Mouse (Mus musculus): ENCODE data around the gene Mosmo. TPM values are rescaled to one million over a fixed set of nuclear protein-coding genes. Genes with fewer than 3 reads are reported as not detected.

The Mosmo gene
- polyA plus RNA-seq (2015; fragmentation: Nextera tagmentation; extraction: Ambion mirVana) = 13.8 and 17.6 TPM in 2 replicates

DNA sequence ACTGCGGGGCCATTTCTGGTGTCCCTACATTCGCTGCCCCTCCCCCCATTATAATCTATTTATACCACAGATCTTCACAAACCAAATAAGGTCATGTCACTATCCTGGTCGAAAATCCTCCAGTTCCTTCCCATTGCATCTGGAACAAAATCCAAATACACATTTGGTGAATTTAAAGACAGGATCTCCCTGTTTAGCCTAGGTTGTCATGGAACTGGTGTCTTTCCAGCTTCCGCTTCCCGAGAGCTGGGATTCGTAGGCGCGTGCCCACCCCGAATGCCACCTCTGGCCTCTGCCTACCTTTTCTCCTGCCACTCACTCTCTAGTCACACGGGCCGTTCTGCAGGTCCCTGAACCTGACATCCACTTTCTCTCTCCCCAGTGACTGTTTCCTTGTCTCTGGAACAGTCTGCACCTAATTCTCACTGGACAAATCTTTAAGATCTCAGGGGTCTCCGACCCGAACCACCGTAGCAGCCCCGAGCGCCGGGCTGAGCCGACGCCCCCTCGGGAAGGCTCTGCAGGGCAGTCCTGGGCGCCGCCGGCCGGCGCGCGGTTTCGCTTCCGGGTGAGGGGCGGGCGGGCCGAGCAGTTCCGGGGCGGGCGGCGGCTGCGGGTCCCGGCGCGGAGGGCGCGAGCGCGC lies at the start of gene Mosmo:
Mosmo (plus strand) TSS at position 618 of the 643 bp plus-strand sequence.
- under 1% methylated on average over 42 of the region's 44 CpGs for WGBS

GRCm38 (mm10) chr7:120632518-120632917 lies 44.9 kb upstream of the Mosmo start:
- Histone ChIP-seq H3K4me3 (no peak overlapping the region), H3K4me1 (replicated peaks) (peaks cover 19% of the 10 kb centered on the region), H3K27me3 (no peaks in the 10 kb centered on the region), H3K27ac (replicated peaks) (no peak overlapping the region), H3K9me3 (no peaks in the 10 kb centered on the region), H3K36me3 (0 out of 2 replicates have a peak, but pooled peaks cover under 1% of the 10 kb centered on the region), H3K9ac (no peak overlapping the region), H3K4me2 (no peak overlapping the region)
- ATAC-seq (ENCODE audit: low read depth) = no peak
- WGBS = 82% methylated on average over 1 of the region's 1 CpGs

More for the DNA sequence above, at the start of gene Mosmo:
- Histone ChIP-seq H3K4me1 (replicated peaks) (peaks cover 45% of the 10 kb centered on the region), H3K9ac (peak within 1 kb of the TSS; percentile 93), H3K4me2 (peak within 1 kb of the TSS; percentile 72), H3K9me3 (no peaks in the 10 kb centered on the region), H3K4me3 (peak within 1 kb of the TSS; percentile 86), H3K27ac (replicated peaks) (peak within 1 kb of the TSS; percentile 88), H3K36me3 (no peaks in the 10 kb centered on the region), H3K27me3 (no peaks in the 10 kb centered on the region)
- ATAC-seq (ENCODE audit: low read depth) = peak; percentile 98

DNA sequence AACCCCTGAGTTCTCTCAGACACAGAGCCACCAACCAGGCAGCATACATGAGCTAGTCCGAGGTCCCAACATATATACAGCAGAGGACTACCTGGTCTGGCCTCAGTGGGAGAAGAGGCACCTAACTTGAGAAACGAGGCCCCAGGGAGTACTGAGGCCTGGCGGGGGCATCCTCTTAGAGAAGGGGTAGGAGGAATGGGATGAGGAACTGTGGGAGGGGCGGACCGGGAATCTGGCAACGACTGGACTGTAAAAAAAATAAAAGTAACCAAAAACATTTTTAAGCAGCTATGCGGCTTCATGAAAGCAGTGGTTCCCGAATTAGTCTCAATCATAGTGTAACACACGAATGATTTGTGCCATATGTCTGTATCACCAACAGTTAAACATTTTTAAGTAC lies 43.1 kb upstream of the Mosmo start:
- WGBS = 11% methylated on average over 9 of the region's 9 CpGs
- H3K36me3 ChIP-seq = peaks cover 14% of the 10 kb centered on the region
- H3K27me3 ChIP-seq = no peaks in the 10 kb centered on the region
- ATAC-seq (ENCODE audit: low read depth) = 0 out of 2 replicates have a peak, but pooled peaks have one; percentile 8
- H3K9ac ChIP-seq = peak overlapping the region; percentile 91
- peak overlapping the region; percentile 82 for H3K4me2 ChIP-seq
- peak overlapping the region; percentile 91 for H3K27ac ChIP-seq (replicated peaks)
- H3K9me3 ChIP-seq = no peaks in the 10 kb centered on the region
- peaks cover 22% of the 10 kb centered on the region for H3K4me1 ChIP-seq (replicated peaks)
- peak overlapping the region; percentile 78 for H3K4me3 ChIP-seq

DNA sequence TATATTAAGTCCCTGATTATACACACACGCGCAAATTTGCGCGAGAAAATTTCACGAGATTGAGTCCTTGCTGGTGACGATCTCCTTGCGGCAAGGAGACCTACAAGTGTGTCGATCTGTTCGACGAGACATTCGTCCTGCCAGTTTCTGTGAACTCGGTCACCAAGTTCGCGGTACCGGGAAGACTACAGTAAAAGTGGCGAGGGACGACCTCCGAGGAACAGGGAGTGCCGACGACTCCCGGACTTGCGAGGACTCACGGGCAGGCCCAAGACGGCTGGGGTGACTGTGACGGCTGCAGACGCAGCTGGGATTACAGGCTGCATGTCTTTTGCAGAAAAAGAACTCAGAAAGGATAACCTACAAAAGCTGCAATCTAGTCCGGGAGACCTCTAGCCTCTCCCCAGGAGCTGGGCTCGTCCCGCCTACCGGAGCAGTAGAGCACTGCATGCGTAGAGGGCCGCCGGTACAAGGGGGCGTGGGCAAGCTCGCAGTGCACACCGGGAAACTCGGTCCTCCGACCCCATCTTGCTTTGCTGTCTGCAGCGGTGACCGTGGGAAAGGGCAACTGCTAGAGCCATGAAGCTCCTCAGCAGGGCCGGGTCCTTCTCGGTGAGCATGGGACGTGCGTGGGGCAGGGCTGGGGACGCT lies 42.6 kb upstream of the Mosmo start, which contains the start of gene Uqcrc2:
Uqcrc2 (plus strand) TSS at position 466 of the 651 bp plus-strand sequence.
- peaks cover 22% of the 10 kb centered on the region for H3K4me1 ChIP-seq (replicated peaks)
- H3K4me3 ChIP-seq = peak within 1 kb of the TSS; percentile 78
- peak within 1 kb of the TSS; percentile 82 for H3K4me2 ChIP-seq
- ATAC-seq (ENCODE audit: low read depth) = peak; percentile 99
- no peaks in the 10 kb centered on the region for H3K27me3 ChIP-seq
- under 1% methylated on average over 45 of the region's 45 CpGs for WGBS
- H3K27ac ChIP-seq (replicated peaks) = peak within 1 kb of the TSS; percentile 91
- peak within 1 kb of the TSS; percentile 91 for H3K9ac ChIP-seq
- no peaks in the 10 kb centered on the region for H3K9me3 ChIP-seq
- peaks cover 19% of the 10 kb centered on the region for H3K36me3 ChIP-seq

GRCm38 (mm10) chr7:120635362-120635781 lies 42.0 kb upstream of the Mosmo start:
- H3K9me3 ChIP-seq = no peaks in the 10 kb centered on the region
- peak overlapping the region; percentile 82 for H3K4me2 ChIP-seq
- peak overlapping the region; percentile 91 for H3K27ac ChIP-seq (replicated peaks)
- peak overlapping the region; percentile 78 for H3K4me3 ChIP-seq
- H3K4me1 ChIP-seq (replicated peaks) = peaks cover 22% of the 10 kb centered on the region
- WGBS = 0% methylated on average over 32 of the region's 32 CpGs
- ATAC-seq (ENCODE audit: low read depth) = peak; percentile 89
- peaks cover 24% of the 10 kb centered on the region for H3K36me3 ChIP-seq
- no peaks in the 10 kb centered on the region for H3K27me3 ChIP-seq
- H3K9ac ChIP-seq = peak overlapping the region; percentile 91

DNA sequence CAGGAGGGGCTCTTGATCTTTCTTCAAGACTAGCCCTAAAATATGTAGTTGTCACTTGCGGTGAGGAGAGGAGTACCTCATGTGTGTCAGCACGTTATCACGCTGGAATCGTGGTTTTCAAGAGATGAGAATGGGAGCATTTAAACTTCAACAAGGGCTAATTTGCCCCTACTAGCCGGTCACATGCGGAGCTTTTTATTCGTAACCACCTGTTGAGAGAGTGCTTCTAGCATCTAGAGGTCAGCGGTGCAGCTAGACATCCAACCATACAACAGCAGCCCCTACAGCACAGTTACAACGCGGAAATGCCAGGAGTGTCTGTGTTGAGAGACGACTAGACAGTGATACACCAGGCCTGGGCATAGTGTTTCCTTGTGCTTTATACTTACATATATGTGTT lies 41.6 kb upstream of the Mosmo start:
- Histone ChIP-seq H3K4me1 (replicated peaks) (peaks cover 22% of the 10 kb centered on the region), H3K9me3 (no peaks in the 10 kb centered on the region), H3K36me3 (peaks cover 29% of the 10 kb centered on the region), H3K27me3 (no peaks in the 10 kb centered on the region), H3K27ac (replicated peaks) (peak overlapping the region; percentile 91), H3K4me2 (peak overlapping the region; percentile 82), H3K4me3 (peak overlapping the region; percentile 78), H3K9ac (peak overlapping the region; percentile 91)
- no peak for ATAC-seq (ENCODE audit: low read depth)
- under 1% methylated on average over 11 of the region's 11 CpGs for WGBS

- no peak overlapping the region for H3K4me3 ChIP-seq
- H3K4me1 ChIP-seq (replicated peaks) = 0 out of 2 replicates have a peak, but pooled peaks cover under 1% of the 10 kb centered on the region
- 63% methylated on average over 4 of the region's 4 CpGs for WGBS
- ATAC-seq (ENCODE audit: low read depth) = no peak
- no peak overlapping the region for H3K4me2 ChIP-seq
- no peak overlapping the region for H3K9ac ChIP-seq
- H3K36me3 ChIP-seq = peaks cover 84% of the 10 kb centered on the region
- no peaks in the 10 kb centered on the region for H3K9me3 ChIP-seq
- H3K27ac ChIP-seq (replicated peaks) = no peak overlapping the region
- no peaks in the 10 kb centered on the region for H3K27me3 ChIP-seq
Measured at GRCm38 (mm10) chr7:120643217-120643616, 34.2 kb upstream of the Mosmo start.

- Histone ChIP-seq H3K4me1 (replicated peaks) (no peaks in the 10 kb centered on the region), H3K4me3 (no peak overlapping the region), H3K4me2 (no peak overlapping the region), H3K36me3 (peaks cover 90% of the 10 kb centered on the region), H3K9ac (no peak overlapping the region), H3K27ac (replicated peaks) (no peak overlapping the region), H3K27me3 (no peaks in the 10 kb centered on the region), H3K9me3 (no peaks in the 10 kb centered on the region)
- no peak for ATAC-seq (ENCODE audit: low read depth)
- WGBS = 82% methylated on average over 2 of the region's 2 CpGs
Measured at GRCm38 (mm10) chr7:120647849-120648248, 29.6 kb upstream of the Mosmo start.

GRCm38 (mm10) chr7:120662079-120662478 lies 15.3 kb upstream of the Mosmo start:
- no peak overlapping the region for H3K27ac ChIP-seq (replicated peaks)
- H3K4me2 ChIP-seq = no peak overlapping the region
- H3K27me3 ChIP-seq = no peaks in the 10 kb centered on the region
- no peak overlapping the region for H3K9ac ChIP-seq
- ATAC-seq (ENCODE audit: low read depth) = no peak
- 94% methylated on average over 4 of the region's 4 CpGs for WGBS
- H3K36me3 ChIP-seq = peaks cover 37% of the 10 kb centered on the region
- no peak overlapping the region for H3K4me3 ChIP-seq
- no peaks in the 10 kb centered on the region for H3K9me3 ChIP-seq
- H3K4me1 ChIP-seq (replicated peaks) = no peaks in the 10 kb centered on the region

- peak; percentile 47; the same call in 1 of the 2 replicates for ATAC-seq (ENCODE audit: low read depth)
- Histone ChIP-seq H3K9ac (no peak within 1 kb of the TSS), H3K27me3 (no peaks in the 10 kb centered on the region), H3K4me2 (no peak within 1 kb of the TSS), H3K4me1 (replicated peaks) (0 out of 2 replicates have a peak, but pooled peaks cover 5% of the 10 kb centered on the region), H3K36me3 (no peaks in the 10 kb centered on the region), H3K27ac (replicated peaks) (no peak within 1 kb of the TSS), H3K9me3 (no peaks in the 10 kb centered on the region), H3K4me3 (no peak within 1 kb of the TSS)
- 22% methylated on average over 14 of the region's 14 CpGs for WGBS
Measured at GRCm38 (mm10) chr7:120670153-120670875, 7.1 kb upstream of the Mosmo start, which contains the start of gene Pdzd9. Pdzd9 (minus strand) TSS chr7:120670343.

- no peaks in the 10 kb centered on the region for H3K27me3 ChIP-seq
- no peak overlapping the region for H3K4me2 ChIP-seq
- peaks cover 9% of the 10 kb centered on the region for H3K4me1 ChIP-seq (replicated peaks)
- H3K36me3 ChIP-seq = no peaks in the 10 kb centered on the region
- no peak overlapping the region for H3K27ac ChIP-seq (replicated peaks)
- no peak overlapping the region for H3K4me3 ChIP-seq
- H3K9me3 ChIP-seq = no peaks in the 10 kb centered on the region
- WGBS = 80% methylated on average over 2 of the region's 2 CpGs
- H3K9ac ChIP-seq = no peak overlapping the region
- ATAC-seq (ENCODE audit: low read depth) = no peak
Measured at GRCm38 (mm10) chr7:120671271-120671670, 6.1 kb upstream of the Mosmo start.
